Mouse (Mus musculus) retina, adult 2 months (tissue): Measurements from ENCODE around the gene Gm28635.

Experiments
- DNase-seq: peaks from one replicate; pipeline ENCODE4 v3.0.0-alpha.2; 2012; ENCODE audit warnings: low read depth, low spot score

The Gm28635 gene

GRCm38 (mm10) chr2:84677968-84678880 is at the start of gene Gm28635, which contains the start of gene Med19:
Gene Gm28635, minus strand, starts transcription at chr2:84678041.
Gene Med19, plus strand, starts transcription at chr2:84678402.
- DNase-seq = peak; percentile 99

- DNase-seq = peak; percentile 91
These were observed 49.5 kb upstream of the Gm28635 start, which contains the start of gene Clp1 for GRCm38 (mm10) chr2:84727172-84727858. Gene Clp1, minus strand, starts transcription at chr2:84727350.

- no peak for DNase-seq
These were observed 48.9 kb upstream of the Gm28635 start for GRCm38 (mm10) chr2:84726716-84727115.

- DNase-seq = no peak
These were observed 47.9 kb upstream of the Gm28635 start for GRCm38 (mm10) chr2:84725770-84726169.

GRCm38 (mm10) chr2:84723856-84724255 is 46.0 kb upstream of the Gm28635 start:
- no peak for DNase-seq

- DNase-seq = no peak
These were observed 43.3 kb upstream of the Gm28635 start for GRCm38 (mm10) chr2:84721182-84721581.

- no peak for DNase-seq
These were observed 42.9 kb upstream of the Gm28635 start for GRCm38 (mm10) chr2:84720718-84721117.

- no peak for DNase-seq
These were observed 39.5 kb upstream of the Gm28635 start for GRCm38 (mm10) chr2:84717357-84717756.

GRCm38 (mm10) chr2:84716423-84717355 is 38.8 kb upstream of the Gm28635 start:
- no peak for DNase-seq

GRCm38 (mm10) chr2:84715562-84716361 is 37.9 kb upstream of the Gm28635 start:
- DNase-seq = peak; percentile 93

GRCm38 (mm10) chr2:84714811-84715561 is 37.1 kb upstream of the Gm28635 start, which contains the start of gene Zdhhc5:
Gene Zdhhc5, minus strand, starts transcription at chr2:84715180.
- DNase-seq = peak; percentile 97

GRCm38 (mm10) chr2:84714422-84714810 is 36.6 kb upstream of the Gm28635 start:
- no peak for DNase-seq

GRCm38 (mm10) chr2:84711898-84712297 is 34.1 kb upstream of the Gm28635 start:
- DNase-seq = no peak

- no peak for DNase-seq
These were observed 29.7 kb upstream of the Gm28635 start for GRCm38 (mm10) chr2:84707523-84707922.

GRCm38 (mm10) chr2:84705295-84705694 is 27.5 kb upstream of the Gm28635 start:
- no peak for DNase-seq

- no peak for DNase-seq
These were observed 26.5 kb upstream of the Gm28635 start for GRCm38 (mm10) chr2:84704329-84704728.

- peak; percentile 58 for DNase-seq
These were observed 25.7 kb upstream of the Gm28635 start for GRCm38 (mm10) chr2:84703497-84703896.

GRCm38 (mm10) chr2:84695007-84695695 is 17.3 kb upstream of the Gm28635 start:
- DNase-seq = no peak

- no peak for DNase-seq
These were observed 12.2 kb upstream of the Gm28635 start for GRCm38 (mm10) chr2:84690050-84690449.
